Mouse (Mus musculus) gastrocnemius, adult 2 months (tissue): ENCODE measurements around the gene Drg2. TPM values are rescaled to one million over a fixed set of nuclear protein-coding genes. Genes with fewer than 3 reads are reported as not detected.
"Not testable (repeated sequence)": the region's sequence is repeated elsewhere in the genome, so short reads cannot be mapped to it uniquely, and the experiment has no call there.

Source experiments
- DNase-seq: peaks from one replicate; pipeline ENCODE4 v3.0.0; 2022
- H3K27ac ChIP-seq: fragments of 200-600 bp; 2 replicates; pipeline ENCODE4 v1.8.1; 2022; ENCODE audit warnings: mild to moderate bottlenecking
- H3K4me3 ChIP-seq: fragments of 200-600 bp; 2 replicates; pipeline ENCODE4 v1.8.1; 2022; ENCODE audit warnings: mild to moderate bottlenecking, moderate library complexity
- CTCF ChIP-seq: fragments of 200-600 bp; IDR thresholded peaks from 2 replicates; pipeline ENCODE4 v1.8.1; 2022; ENCODE audit warnings: antibody characterized with exemption, mild to moderate bottlenecking, moderate library complexity
- intact Hi-C: fragments of 180-260 bp; cut with DNase I; formaldehyde crosslinking; loops from one replicate; pipeline ENCODE4 v1.15.1; 2025
- total RNA-seq, 2 experiments: library from RNA; stranded (reverse); gene quantifications; 2 replicates each; pipeline ENCODE4 v1.2.3; 2021

Drg2 gene
- total RNA-seq, 2 experiments from 2014 or later, result 26.4 to 26.6 TPM

- no peak overlapping the region for H3K27ac ChIP-seq
- intact Hi-C loops, result no loop called here
- no peak for TF ChIP-seq CTCF
- H3K4me3 ChIP-seq, result no peak overlapping the region
- DNase-seq, result no peak
These were observed 26.8 kb upstream of the Drg2 start for GRCm38 (mm10) chr11:60427628-60428027.

GRCm38 (mm10) chr11:60433501-60433900 lies 20.9 kb upstream of the Drg2 start:
- no peak overlapping the region for H3K4me3 ChIP-seq
- TF ChIP-seq CTCF, result no peak
- no peak for DNase-seq
- intact Hi-C loops, result no loop called here
- H3K27ac ChIP-seq, result no peak overlapping the region

- no peak for DNase-seq
- intact Hi-C loops, result no loop called here
- Histone ChIP-seq H3K4me3 (no peak overlapping the region), H3K27ac (no peak overlapping the region)
- no peak for TF ChIP-seq CTCF
These were observed 19.3 kb upstream of the Drg2 start for GRCm38 (mm10) chr11:60435133-60435532.

GRCm38 (mm10) chr11:60436618-60437017 lies 17.8 kb upstream of the Drg2 start:
- intact Hi-C loops, result no loop called here
- no peak overlapping the region for H3K27ac ChIP-seq

GRCm38 (mm10) chr11:60439621-60440020 lies 14.8 kb upstream of the Drg2 start:
- H3K27ac ChIP-seq, DNase-seq, intact Hi-C loops, H3K4me3 ChIP-seq: not testable (repeated sequence)

More at GRCm38 (mm10) chr11:60436618-60437017, 17.8 kb upstream of the Drg2 start:
- no peak overlapping the region for H3K4me3 ChIP-seq
- no peak for TF ChIP-seq CTCF
- no peak for DNase-seq

GRCm38 (mm10) chr11:60440176-60440575 lies 14.2 kb upstream of the Drg2 start:
- intact Hi-C loops, result no loop called here
- TF ChIP-seq CTCF, result no peak
- DNase-seq, result no peak
- Histone ChIP-seq H3K4me3 (no peak overlapping the region), H3K27ac (no peak overlapping the region)

GRCm38 (mm10) chr11:60442896-60443295 lies 11.5 kb upstream of the Drg2 start:
- intact Hi-C loops, result no loop called here

GRCm38 (mm10) chr11:60444007-60444406 lies 10.4 kb upstream of the Drg2 start:
- no peak overlapping the region for H3K4me3 ChIP-seq
- DNase-seq, result no peak
- intact Hi-C loops, result no loop called here
- H3K27ac ChIP-seq, result no peak overlapping the region
- no peak for TF ChIP-seq CTCF

More at GRCm38 (mm10) chr11:60442896-60443295, 11.5 kb upstream of the Drg2 start:
- no peak for DNase-seq
- TF ChIP-seq CTCF, result no peak
- Histone ChIP-seq H3K27ac (no peak overlapping the region), H3K4me3 (no peak overlapping the region)

GRCm38 (mm10) chr11:60454745-60455087 lies 325 bp downstream of the Drg2 start:
- no peak for TF ChIP-seq CTCF
- peak; percentile 50 for DNase-seq
- Histone ChIP-seq H3K27ac (peak overlapping the region; percentile 89), H3K4me3 (peak overlapping the region; percentile 92)
- intact Hi-C loops, result no loop called here

GRCm38 (mm10) chr11:60457973-60458372 lies 3.6 kb downstream of the Drg2 start:
- intact Hi-C loops, result no loop called here
- DNase-seq, result no peak
- no peak overlapping the region for H3K27ac ChIP-seq
- TF ChIP-seq CTCF, result peak; percentile 24; the same call in 1 of the 2 replicates
- H3K4me3 ChIP-seq, result no peak overlapping the region

GRCm38 (mm10) chr11:60465943-60466380 lies 11.6 kb downstream of the Drg2 start:
- peak; percentile 52 for DNase-seq
- no peak overlapping the region for H3K4me3 ChIP-seq
- intact Hi-C loops, result no loop called here
- H3K27ac ChIP-seq, result no peak overlapping the region
- TF ChIP-seq CTCF, result peak; percentile 68

GRCm38 (mm10) chr11:60469039-60469438 lies 14.6 kb downstream of the Drg2 start, which contains the start of gene Myo15:
TSS of gene Myo15 (plus strand) at chr11:60469339.
- DNase-seq, result no peak
- no peak within 1 kb of the TSS for H3K27ac ChIP-seq
- TF ChIP-seq CTCF, result no peak
- H3K4me3 ChIP-seq, result no peak within 1 kb of the TSS
- intact Hi-C loops, result no loop called here

GRCm38 (mm10) chr11:60470743-60471142 lies 16.4 kb downstream of the Drg2 start:
- no peak overlapping the region for H3K27ac ChIP-seq
- no peak for TF ChIP-seq CTCF
- no peak overlapping the region for H3K4me3 ChIP-seq
- intact Hi-C loops, result no loop called here
- DNase-seq, result no peak

- no peak overlapping the region for H3K27ac ChIP-seq
- DNase-seq, result no peak
- no peak for TF ChIP-seq CTCF
- H3K4me3 ChIP-seq, result no peak overlapping the region
- intact Hi-C loops, result no loop called here
These were observed 20.1 kb downstream of the Drg2 start for GRCm38 (mm10) chr11:60474534-60474933.
